Mouse (Mus musculus) kidney, adult 2 months (tissue): ENCODE measurements around the gene Farsa. TPM values are rescaled to one million over a fixed set of nuclear protein-coding genes. Genes with fewer than 3 reads are reported as not detected.

ENCODE experiments used
- DNase-seq: peaks from one replicate; pipeline ENCODE4 v3.0.0; 2021
- H3K27ac ChIP-seq: fragments of 200-500 bp; 2 replicates; pipeline ENCODE4 v1.5.1; 2012; ENCODE audit warnings: low read depth, low read length, control low read depth, inconsistent platforms; ENCODE audit not compliant: insufficient read depth
- H3K27me3 ChIP-seq: fragments of 200-500 bp; replicated peaks from 2 replicates; pipeline ENCODE4 v1.6.1; 2012; ENCODE audit warnings: mild to moderate bottlenecking, moderate library complexity, low read length, inconsistent platforms; ENCODE audit not compliant: control insufficient read depth, insufficient read depth
- H3K36me3 ChIP-seq: fragments of 200-500 bp; 2 replicates; pipeline ENCODE4 v1.6.1; 2012; ENCODE audit warnings: mild to moderate bottlenecking, moderate library complexity, low read length, inconsistent platforms; ENCODE audit not compliant: control insufficient read depth, insufficient read depth
- H3K4me1 ChIP-seq: fragments of 200-500 bp; 2 replicates; pipeline ENCODE4 v1.6.1; 2011; ENCODE audit warnings: low read length; ENCODE audit not compliant: control insufficient read depth, insufficient read depth
- H3K4me3 ChIP-seq: fragments of 200-500 bp; 2 replicates; pipeline ENCODE4 v1.5.1; 2011; ENCODE audit warnings: mild to moderate bottlenecking, low read depth, low read length, control low read depth; ENCODE audit not compliant: insufficient read depth
- CTCF ChIP-seq: fragments of 200-500 bp; conservative IDR thresholded peaks from 2 replicates; pipeline ENCODE4 v1.5.1; 2011; ENCODE audit warnings: low read depth, mild to moderate bottlenecking, control low read depth, low read length, moderate library complexity, mixed read lengths; ENCODE audit not compliant: insufficient read depth, insufficient read length
- POLR2A ChIP-seq: fragments of 200-500 bp; IDR thresholded peaks from one replicate; pipeline ENCODE4 v1.6.1; 2011; ENCODE audit warnings: low read depth, low read length, control low read depth
- WGBS: fragments of 180-500 bp; shearing (Covaris S2); methylation state at CpG from one replicate; pipeline ENCODE4 v1.1.7; 2018; 5-methylcytosine and 5-hydroxymethylcytosine counted together
- polyA plus RNA-seq: library from polyadenylated mRNA; depleted of rRNA; stranded (reverse); fragments of >200 nt; gene quantifications from 2 replicates; pipeline ENCODE4 v1.2.3, GENCODE M21; 2012

The Farsa gene
- polyA plus RNA-seq, 1 experiment = 37.6 TPM

DNA sequence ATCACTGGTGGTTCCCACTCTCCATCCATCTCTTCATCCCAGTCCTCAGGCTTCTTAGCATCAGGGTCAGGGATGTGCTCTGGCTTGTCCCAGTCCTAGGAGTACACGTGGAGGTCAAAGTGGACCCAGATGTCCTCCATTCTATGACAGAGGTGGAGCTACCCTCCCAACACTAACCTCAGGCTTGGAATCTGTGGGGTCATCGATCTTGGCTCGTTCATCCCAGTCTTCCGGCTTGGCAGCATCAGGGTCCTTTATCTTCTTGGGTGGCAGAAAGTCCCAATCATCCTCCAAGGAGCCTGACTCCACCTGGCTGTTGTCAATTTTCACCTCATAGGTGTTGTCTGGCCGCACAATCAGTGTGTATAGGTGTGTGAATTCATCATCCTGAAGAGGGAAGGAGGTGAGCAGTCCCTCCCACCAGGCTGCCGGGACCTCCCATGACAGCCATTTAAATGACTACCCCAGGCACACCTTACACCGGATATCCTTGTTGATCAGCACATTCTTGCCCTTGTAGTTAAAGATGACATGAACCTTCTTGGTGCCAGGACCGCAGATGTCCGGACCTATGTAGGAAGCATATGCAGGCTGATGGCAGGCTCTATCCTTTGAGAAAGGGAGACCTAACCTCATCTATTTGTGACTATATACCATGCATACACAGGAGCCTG is 12.3 kb upstream of the Farsa start:
- Histone ChIP-seq H3K27ac (no peak overlapping the region), H3K36me3 (peaks cover 11% of the 10 kb centered on the region), H3K4me1 (peaks cover 11% of the 10 kb centered on the region), H3K4me3 (no peak overlapping the region; the same call in 1 of the 2 replicates), H3K27me3 (no peaks in the 10 kb centered on the region)
- no peak for TF ChIP-seq CTCF
- no peak for TF ChIP-seq POLR2A
- DNase-seq = no peak
- WGBS = 54% methylated on average over 9 of the region's 9 CpGs

DNA sequence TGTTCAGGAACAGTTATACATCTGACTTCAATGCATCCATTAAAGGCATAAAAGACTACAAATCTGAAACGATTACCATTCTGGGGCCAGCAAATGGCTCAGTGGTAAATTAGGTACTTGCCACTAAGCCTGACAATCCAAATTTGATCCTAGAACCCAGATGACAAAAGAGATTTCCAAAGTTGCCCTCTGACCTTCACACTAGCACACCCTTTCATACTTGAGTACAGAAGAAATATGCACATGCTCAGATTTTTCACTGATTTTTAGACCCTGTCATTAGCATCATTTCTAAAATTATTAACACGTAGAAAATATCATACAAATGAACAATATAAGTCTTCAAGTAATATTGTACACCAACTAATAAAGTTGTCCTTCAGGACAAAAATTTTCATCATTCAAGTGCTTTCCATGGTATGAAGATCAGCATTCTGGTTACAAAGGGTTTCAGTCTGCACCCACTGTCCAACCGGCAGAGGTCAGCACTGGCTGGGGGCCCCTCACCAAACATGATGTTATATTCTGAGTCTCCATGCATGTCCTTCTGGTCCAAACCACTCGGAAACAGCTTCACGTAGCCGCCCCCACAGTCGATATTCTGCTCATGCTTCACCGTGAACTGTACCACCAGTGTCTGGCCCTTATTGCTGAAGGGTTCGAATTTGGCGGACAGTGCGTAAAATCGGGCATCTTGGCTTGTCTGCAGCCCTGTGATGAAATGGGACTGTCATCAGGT is 11.3 kb upstream of the Farsa start:
- Histone ChIP-seq H3K27me3 (no peaks in the 10 kb centered on the region), H3K27ac (peak overlapping the region; percentile 60), H3K4me1 (peaks cover 11% of the 10 kb centered on the region), H3K4me3 (peak overlapping the region; percentile 92), H3K36me3 (peaks cover 11% of the 10 kb centered on the region)
- peak; percentile 57 for DNase-seq
- 8% methylated on average over 12 of the region's 12 CpGs for WGBS
- TF ChIP-seq POLR2A (no peak), CTCF (peak; percentile 45)

DNA sequence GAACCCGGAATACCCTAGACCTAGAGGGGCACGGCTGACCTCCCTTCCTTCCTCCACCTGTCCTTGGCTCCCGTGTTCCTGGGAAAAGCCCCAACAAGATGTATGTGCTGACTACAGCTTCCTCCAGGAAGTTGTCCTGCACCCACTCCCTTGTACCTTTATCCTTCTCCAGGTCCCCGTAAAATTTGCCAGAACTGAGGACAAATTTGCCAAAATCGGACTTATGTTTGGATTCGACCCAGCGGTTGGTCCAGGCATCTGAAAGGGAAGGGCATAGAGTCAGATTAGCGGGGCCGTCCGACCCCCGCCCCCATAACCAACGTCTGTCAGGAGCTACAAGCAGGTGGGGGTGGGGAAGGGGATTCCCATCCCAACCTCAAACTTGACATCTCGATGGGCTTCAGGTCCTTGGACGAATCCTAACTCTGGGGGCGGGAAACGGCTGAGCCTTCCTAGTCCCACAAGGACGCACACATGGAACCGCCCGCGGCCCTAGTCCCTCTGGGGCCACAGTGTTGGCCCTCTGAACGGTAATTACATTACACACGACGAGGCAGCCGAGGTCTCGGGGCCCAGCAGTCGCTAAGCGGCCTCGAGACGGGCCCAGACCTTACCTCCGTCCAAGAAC is 10.6 kb upstream of the Farsa start:
- H3K27me3 ChIP-seq = no peaks in the 10 kb centered on the region
- WGBS = under 1% methylated on average over 30 of the region's 30 CpGs
- H3K27ac ChIP-seq = peak overlapping the region; percentile 60
- H3K4me3 ChIP-seq = peak overlapping the region; percentile 92
- peak; percentile 18 for DNase-seq
- peaks cover 11% of the 10 kb centered on the region for H3K36me3 ChIP-seq
- H3K4me1 ChIP-seq = peaks cover 11% of the 10 kb centered on the region
- TF ChIP-seq POLR2A (no peak), CTCF (no peak)

DNA sequence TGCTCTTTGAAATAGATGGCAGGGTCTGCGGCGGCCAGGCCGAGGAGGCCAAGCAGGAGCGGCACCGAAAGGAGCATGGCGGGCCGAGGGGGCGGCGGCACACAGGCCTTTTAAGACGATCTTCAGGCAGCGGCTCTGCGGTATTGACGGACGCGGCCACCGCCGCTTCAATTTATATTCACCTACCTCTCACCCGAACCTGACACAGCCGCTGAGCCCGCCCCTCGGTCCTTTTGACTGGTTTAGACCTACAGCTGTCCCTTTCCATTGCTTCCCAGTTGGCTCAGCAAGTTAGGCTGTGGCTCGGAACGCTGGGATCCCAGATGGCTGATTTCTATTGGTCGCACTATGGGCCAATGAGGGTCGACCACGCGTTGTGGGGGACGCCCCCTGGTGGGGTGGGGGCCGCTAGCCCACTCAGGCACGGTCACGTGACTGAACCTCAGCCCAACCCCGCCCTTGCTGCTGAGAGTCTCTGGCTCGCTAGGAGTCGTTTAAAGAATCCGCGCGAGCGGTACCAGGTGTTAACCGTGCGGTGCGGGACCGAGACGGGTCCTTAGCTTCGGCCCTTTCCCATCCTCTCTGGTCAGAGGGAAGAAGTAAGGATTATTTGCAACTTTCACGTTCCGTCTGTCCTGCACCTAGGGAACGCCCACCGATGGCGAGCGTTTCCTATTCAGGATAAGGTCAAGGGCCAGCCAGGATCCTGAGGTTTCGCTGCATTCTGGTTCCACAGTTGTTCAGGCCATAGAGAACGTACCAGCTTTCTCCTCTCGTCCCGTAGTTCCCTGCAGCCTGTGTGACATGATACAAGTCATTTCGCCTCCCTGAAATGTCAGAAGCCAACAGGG is 9.8 kb upstream of the Farsa start, which contains the start of gene Calr:
Gene Calr, minus strand, starts transcription at position 213 of the 851 bp plus-strand sequence.
- TF ChIP-seq CTCF (no peak), POLR2A (peak; percentile 99)
- DNase-seq = peak; percentile 100
- Histone ChIP-seq H3K4me3 (peak within 1 kb of the TSS; percentile 92), H3K4me1 (peaks cover 11% of the 10 kb centered on the region), H3K27me3 (no peaks in the 10 kb centered on the region), H3K36me3 (peaks cover 9% of the 10 kb centered on the region), H3K27ac (peak within 1 kb of the TSS; percentile 72)
- WGBS = 1% methylated on average over 55 of the region's 55 CpGs

DNA sequence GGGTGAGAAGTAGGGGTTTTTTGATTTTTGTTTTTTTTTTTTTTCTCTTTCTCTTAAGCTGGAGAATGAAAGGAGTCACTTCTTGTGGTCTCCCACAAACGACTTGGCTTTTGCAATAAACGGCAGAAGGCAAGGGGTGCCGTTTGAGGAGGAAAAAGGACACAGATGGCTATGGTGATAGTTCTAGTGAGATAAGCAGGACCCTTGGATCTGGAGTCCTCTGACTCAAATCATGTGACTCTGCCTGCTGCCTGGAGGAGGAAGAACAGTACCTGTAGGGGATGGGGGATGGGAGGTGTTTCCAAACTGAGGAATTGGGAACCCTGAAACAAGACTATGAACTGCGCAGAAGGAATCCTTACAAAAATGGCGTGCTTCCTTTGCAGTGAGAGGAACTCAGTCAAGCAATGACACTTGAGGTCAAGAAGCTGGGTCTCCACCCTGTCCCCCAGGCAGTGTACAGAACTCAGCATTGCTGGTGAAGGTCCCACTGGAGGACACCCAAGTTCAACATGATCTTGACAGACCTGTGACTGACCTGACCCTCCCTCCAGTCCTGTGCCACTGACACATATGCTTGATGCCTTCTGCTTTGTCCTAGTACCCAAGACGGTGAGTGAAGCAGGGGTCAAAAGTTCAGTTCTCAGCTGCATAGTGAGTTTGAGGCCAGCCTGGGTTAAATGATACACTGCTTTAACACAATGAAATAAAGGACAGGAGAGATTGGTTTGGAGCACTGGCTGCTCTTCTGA is 8.9 kb upstream of the Farsa start:
- H3K27ac ChIP-seq = 0 out of 2 replicates have a peak overlapping the region, but pooled peaks have one; percentile 47
- WGBS = 34% methylated on average over 6 of the region's 6 CpGs
- peaks cover 11% of the 10 kb centered on the region for H3K4me1 ChIP-seq
- no peaks in the 10 kb centered on the region for H3K27me3 ChIP-seq
- H3K4me3 ChIP-seq = no peak overlapping the region
- TF ChIP-seq POLR2A (no peak), CTCF (no peak)
- peaks cover 4% of the 10 kb centered on the region for H3K36me3 ChIP-seq
- peak; percentile 22 for DNase-seq

DNA sequence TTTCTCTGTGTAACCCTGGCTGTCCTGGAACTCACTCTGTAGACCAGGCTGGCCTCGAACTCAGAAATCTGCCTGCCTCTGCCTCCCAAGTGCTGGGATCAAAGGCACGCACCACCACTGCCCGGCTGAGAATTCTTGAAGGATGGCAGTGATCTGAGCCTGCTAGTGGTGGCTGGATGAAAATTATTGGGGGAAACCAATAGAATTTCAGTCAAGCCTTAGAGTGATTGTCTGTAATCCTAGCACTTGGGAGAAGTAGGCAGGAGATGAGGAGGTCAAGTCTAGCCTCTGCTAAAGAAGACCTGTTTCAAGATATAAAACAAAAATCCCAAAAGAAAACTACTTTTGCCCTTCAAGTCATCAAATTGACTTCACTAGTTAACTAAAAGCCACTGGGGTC is 355 bp upstream of the Farsa start:
- no peak overlapping the region for H3K4me3 ChIP-seq

More for the DNA sequence above, 355 bp upstream of the Farsa start:
- Histone ChIP-seq H3K27ac (no peak overlapping the region), H3K4me1 (peaks cover 6% of the 10 kb centered on the region; the same call in 1 of the 2 replicates), H3K27me3 (no peaks in the 10 kb centered on the region), H3K36me3 (no peaks in the 10 kb centered on the region)
- DNase-seq = no peak
- 92% methylated on average over 3 of the region's 3 CpGs for WGBS
- no peak for TF ChIP-seq CTCF
- no peak for TF ChIP-seq POLR2A
